Mouse (Mus musculus): ENCODE measurements around the gene Eef1a2. TPM values are rescaled to one million over a fixed set of nuclear protein-coding genes. Genes with fewer than 3 reads are reported as not detected.

Gene Eef1a2
- polyA plus RNA-seq, 1 experiment from 2014 or later: 24.4 TPM

GRCm38 (mm10) chr2:181166469-181166868 is 9.7 kb upstream of the Eef1a2 start:
- no peaks in the 10 kb centered on the region for H3K36me3 ChIP-seq (ENCODE audit: control insufficient read depth, insufficient read depth, low read length)
- H3K4me3 ChIP-seq (ENCODE audit: low read depth, low read length): no peak overlapping the region
- no peaks in the 10 kb centered on the region for H3K27me3 ChIP-seq (ENCODE audit: control insufficient read depth, insufficient read depth, low read length)
- H3K4me2 ChIP-seq (ENCODE audit: low read depth, low read length): no peak overlapping the region
- no peak for ATAC-seq (ENCODE audit: low read depth)
- H3K4me1 ChIP-seq (ENCODE audit: control insufficient read depth, insufficient read depth, low read length): no peaks in the 10 kb centered on the region
- H3K27ac ChIP-seq (ENCODE audit: low read depth, low read length): no peak overlapping the region
- H3K9me3 ChIP-seq (ENCODE audit: control insufficient read depth, low read length): no peaks in the 10 kb centered on the region
- WGBS: 82% methylated on average over 5 of the region's 5 CpGs
- H3K9ac ChIP-seq (replicated peaks; ENCODE audit: low read depth, low read length): no peak overlapping the region

GRCm38 (mm10) chr2:181160821-181161220 is 4.0 kb upstream of the Eef1a2 start:
- H3K9ac ChIP-seq (replicated peaks; ENCODE audit: low read depth, low read length): no peak overlapping the region
- ATAC-seq (ENCODE audit: low read depth): no peak
- no peaks in the 10 kb centered on the region for H3K9me3 ChIP-seq (ENCODE audit: control insufficient read depth, low read length)
- H3K27me3 ChIP-seq (ENCODE audit: control insufficient read depth, insufficient read depth, low read length): peaks cover 4% of the 10 kb centered on the region; the same call in 1 of the 2 replicates
- H3K4me3 ChIP-seq (ENCODE audit: low read depth, low read length): no peak overlapping the region
- no peak overlapping the region for H3K4me2 ChIP-seq (ENCODE audit: low read depth, low read length)
- no peaks in the 10 kb centered on the region for H3K36me3 ChIP-seq (ENCODE audit: control insufficient read depth, insufficient read depth, low read length)
- WGBS: 70% methylated on average over 4 of the region's 4 CpGs
- H3K27ac ChIP-seq (ENCODE audit: low read depth, low read length): no peak overlapping the region
- peaks cover 13% of the 10 kb centered on the region; the same call in 1 of the 2 replicates for H3K4me1 ChIP-seq (ENCODE audit: control insufficient read depth, insufficient read depth, low read length)

GRCm38 (mm10) chr2:181159771-181160170 is 3.0 kb upstream of the Eef1a2 start:
- Histone ChIP-seq H3K4me2 (ENCODE audit: low read depth, low read length) (0 out of 2 replicates have a peak overlapping the region, but pooled peaks have one; percentile 5), H3K9me3 (ENCODE audit: control insufficient read depth, low read length) (no peaks in the 10 kb centered on the region), H3K4me1 (ENCODE audit: control insufficient read depth, insufficient read depth, low read length) (peaks cover 18% of the 10 kb centered on the region; the same call in 1 of the 2 replicates), H3K4me3 (ENCODE audit: low read depth, low read length) (no peak overlapping the region), H3K27me3 (ENCODE audit: control insufficient read depth, insufficient read depth, low read length) (peaks cover 4% of the 10 kb centered on the region; the same call in 1 of the 2 replicates), H3K36me3 (ENCODE audit: control insufficient read depth, insufficient read depth, low read length) (no peaks in the 10 kb centered on the region), H3K9ac (replicated peaks; ENCODE audit: low read depth, low read length) (peak overlapping the region; percentile 39), H3K27ac (ENCODE audit: low read depth, low read length) (peak overlapping the region; percentile 69)
- peak; percentile 86 for ATAC-seq (ENCODE audit: low read depth)
- WGBS: 2% methylated on average over 2 of the region's 2 CpGs

GRCm38 (mm10) chr2:181159091-181159514 is 2.3 kb upstream of the Eef1a2 start:
- H3K36me3 ChIP-seq (ENCODE audit: control insufficient read depth, insufficient read depth, low read length): no peaks in the 10 kb centered on the region
- H3K27ac ChIP-seq (ENCODE audit: low read depth, low read length): peak overlapping the region; percentile 69
- H3K27me3 ChIP-seq (ENCODE audit: control insufficient read depth, insufficient read depth, low read length): peaks cover 4% of the 10 kb centered on the region; the same call in 1 of the 2 replicates
- 57% methylated on average over 7 of the region's 7 CpGs for WGBS
- no peaks in the 10 kb centered on the region for H3K9me3 ChIP-seq (ENCODE audit: control insufficient read depth, low read length)
- H3K4me2 ChIP-seq (ENCODE audit: low read depth, low read length): no peak overlapping the region
- no peak overlapping the region for H3K4me3 ChIP-seq (ENCODE audit: low read depth, low read length)
- 0 out of 2 replicates have a peak overlapping the region, but pooled peaks have one; percentile 39 for H3K9ac ChIP-seq (replicated peaks; ENCODE audit: low read depth, low read length)
- H3K4me1 ChIP-seq (ENCODE audit: control insufficient read depth, insufficient read depth, low read length): peaks cover 18% of the 10 kb centered on the region; the same call in 1 of the 2 replicates
- no peak for ATAC-seq (ENCODE audit: low read depth)

GRCm38 (mm10) chr2:181158471-181158870 is 1.7 kb upstream of the Eef1a2 start:
- Histone ChIP-seq H3K9me3 (ENCODE audit: control insufficient read depth, low read length) (no peaks in the 10 kb centered on the region), H3K4me3 (ENCODE audit: low read depth, low read length) (no peak overlapping the region), H3K4me2 (ENCODE audit: low read depth, low read length) (no peak overlapping the region), H3K9ac (replicated peaks; ENCODE audit: low read depth, low read length) (no peak overlapping the region), H3K27ac (ENCODE audit: low read depth, low read length) (no peak overlapping the region), H3K27me3 (ENCODE audit: control insufficient read depth, insufficient read depth, low read length) (peaks cover 4% of the 10 kb centered on the region; the same call in 1 of the 2 replicates), H3K36me3 (ENCODE audit: control insufficient read depth, insufficient read depth, low read length) (no peaks in the 10 kb centered on the region), H3K4me1 (ENCODE audit: control insufficient read depth, insufficient read depth, low read length) (peaks cover 18% of the 10 kb centered on the region; the same call in 1 of the 2 replicates)
- 95% methylated on average over 2 of the region's 2 CpGs for WGBS
- ATAC-seq (ENCODE audit: low read depth): no peak

GRCm38 (mm10) chr2:181157716-181158302 is 995 bp upstream of the Eef1a2 start:
- H3K4me2 ChIP-seq (ENCODE audit: low read depth, low read length): peak overlapping the region; percentile 71
- ATAC-seq (ENCODE audit: low read depth): no peak
- peaks cover 5% of the 10 kb centered on the region; the same call in 1 of the 2 replicates for H3K36me3 ChIP-seq (ENCODE audit: control insufficient read depth, insufficient read depth, low read length)
- 78% methylated on average over 6 of the region's 6 CpGs for WGBS
- H3K4me1 ChIP-seq (ENCODE audit: control insufficient read depth, insufficient read depth, low read length): peaks cover 18% of the 10 kb centered on the region; the same call in 1 of the 2 replicates
- peaks cover 4% of the 10 kb centered on the region; the same call in 1 of the 2 replicates for H3K27me3 ChIP-seq (ENCODE audit: control insufficient read depth, insufficient read depth, low read length)
- no peak overlapping the region for H3K4me3 ChIP-seq (ENCODE audit: low read depth, low read length)
- no peaks in the 10 kb centered on the region for H3K9me3 ChIP-seq (ENCODE audit: control insufficient read depth, low read length)
- peak overlapping the region; percentile 75; the same call in 1 of the 2 replicates for H3K27ac ChIP-seq (ENCODE audit: low read depth, low read length)
- no peak overlapping the region for H3K9ac ChIP-seq (replicated peaks; ENCODE audit: low read depth, low read length)

GRCm38 (mm10) chr2:181157180-181157579 is 366 bp upstream of the Eef1a2 start:
- peak overlapping the region; percentile 71 for H3K4me2 ChIP-seq (ENCODE audit: low read depth, low read length)
- ATAC-seq (ENCODE audit: low read depth): 0 out of 2 replicates have a peak, but pooled peaks have one; percentile 1
- peak overlapping the region; percentile 76 for H3K9ac ChIP-seq (replicated peaks; ENCODE audit: low read depth, low read length)
- H3K4me3 ChIP-seq (ENCODE audit: low read depth, low read length): peak overlapping the region; percentile 51
- H3K27ac ChIP-seq (ENCODE audit: low read depth, low read length): peak overlapping the region; percentile 75
- H3K27me3 ChIP-seq (ENCODE audit: control insufficient read depth, insufficient read depth, low read length): peaks cover 4% of the 10 kb centered on the region; the same call in 1 of the 2 replicates
- peaks cover 6% of the 10 kb centered on the region; the same call in 1 of the 2 replicates for H3K36me3 ChIP-seq (ENCODE audit: control insufficient read depth, insufficient read depth, low read length)
- no peaks in the 10 kb centered on the region for H3K9me3 ChIP-seq (ENCODE audit: control insufficient read depth, low read length)
- peaks cover 18% of the 10 kb centered on the region; the same call in 1 of the 2 replicates for H3K4me1 ChIP-seq (ENCODE audit: control insufficient read depth, insufficient read depth, low read length)
- 81% methylated on average over 4 of the region's 4 CpGs for whole genome bisulfite sequencing

- Histone ChIP-seq H3K9me3 (ENCODE audit: control insufficient read depth, low read length) (no peaks in the 10 kb centered on the region), H3K4me3 (ENCODE audit: low read depth, low read length) (peak overlapping the region; percentile 51), H3K4me1 (ENCODE audit: control insufficient read depth, insufficient read depth, low read length) (peaks cover 18% of the 10 kb centered on the region; the same call in 1 of the 2 replicates), H3K4me2 (ENCODE audit: low read depth, low read length) (peak overlapping the region; percentile 71), H3K36me3 (ENCODE audit: control insufficient read depth, insufficient read depth, low read length) (peaks cover 7% of the 10 kb centered on the region), H3K9ac (replicated peaks; ENCODE audit: low read depth, low read length) (peak overlapping the region; percentile 76), H3K27me3 (ENCODE audit: control insufficient read depth, insufficient read depth, low read length) (peaks cover 4% of the 10 kb centered on the region; the same call in 1 of the 2 replicates), H3K27ac (ENCODE audit: low read depth, low read length) (peak overlapping the region; percentile 75)
- peak; percentile 19 for ATAC-seq (ENCODE audit: low read depth)
- 58% methylated on average over 4 of the region's 4 CpGs for WGBS
Measured at GRCm38 (mm10) chr2:181155801-181156200, 1.0 kb downstream of the Eef1a2 start.

GRCm38 (mm10) chr2:181154831-181155415 is 1.9 kb downstream of the Eef1a2 start:
- Histone ChIP-seq H3K36me3 (ENCODE audit: control insufficient read depth, insufficient read depth, low read length) (peaks cover 14% of the 10 kb centered on the region), H3K4me1 (ENCODE audit: control insufficient read depth, insufficient read depth, low read length) (peaks cover 14% of the 10 kb centered on the region; the same call in 1 of the 2 replicates), H3K9me3 (ENCODE audit: control insufficient read depth, low read length) (no peaks in the 10 kb centered on the region), H3K27ac (ENCODE audit: low read depth, low read length) (no peak overlapping the region), H3K27me3 (ENCODE audit: control insufficient read depth, insufficient read depth, low read length) (peaks cover 7% of the 10 kb centered on the region), H3K4me2 (ENCODE audit: low read depth, low read length) (peak overlapping the region; percentile 71), H3K4me3 (ENCODE audit: low read depth, low read length) (peak overlapping the region; percentile 51; the same call in 1 of the 2 replicates), H3K9ac (replicated peaks; ENCODE audit: low read depth, low read length) (no peak overlapping the region)
- 86% methylated on average over 8 of the region's 8 CpGs for WGBS
- no peak for ATAC-seq (ENCODE audit: low read depth)
